Mouse (Mus musculus) kidney, embryonic 16.5 days (tissue): ENCODE data around the gene Fam124a. TPM values are rescaled to one million over a fixed set of nuclear protein-coding genes. Genes with fewer than 3 reads are reported as not detected.

Experiments
- ATAC-seq: fragments of 200-750 bp; cut with Nextera tagmentation; 2 replicates; pipeline ENCODE4 v1.8.0; 2017; ENCODE audit warnings: moderate TSS enrichment; ENCODE audit not compliant: low FRiP score, low TSS enrichment
- H3K27ac ChIP-seq: fragments of 300-500 bp; sonication (generic); 2 replicates; pipeline ENCODE4 v1.5.1; 2014; ENCODE audit warnings: low read length
- H3K27me3 ChIP-seq: fragments of 300-500 bp; sonication (generic); 2 replicates; pipeline ENCODE4 v1.6.1; 2014; ENCODE audit warnings: low read length, control low read depth, mixed read lengths; ENCODE audit not compliant: insufficient read depth
- H3K36me3 ChIP-seq: fragments of 300-500 bp; sonication (generic); 2 replicates; pipeline ENCODE4 v1.6.1; 2014; ENCODE audit warnings: low read length, control low read depth, mixed read lengths; ENCODE audit not compliant: insufficient read depth
- H3K4me1 ChIP-seq: fragments of 300-500 bp; sonication (generic); 2 replicates; pipeline ENCODE4 v1.6.1; 2014; ENCODE audit warnings: low read length, control low read depth, mixed read lengths; ENCODE audit not compliant: insufficient read depth
- H3K4me2 ChIP-seq: fragments of 300-500 bp; sonication (generic); replicated peaks from 2 replicates; pipeline ENCODE4 v1.6.1; 2014; ENCODE audit warnings: low read depth, low read length
- H3K4me3 ChIP-seq: fragments of 300-500 bp; sonication (generic); 2 replicates; pipeline ENCODE4 v1.5.1; 2014; ENCODE audit warnings: mild to moderate bottlenecking, low read length
- H3K9ac ChIP-seq: fragments of 300-500 bp; sonication (generic); replicated peaks from 2 replicates; pipeline ENCODE4 v1.6.1; 2014; ENCODE audit warnings: low read length
- H3K9me3 ChIP-seq: fragments of 300-500 bp; sonication (generic); 2 replicates; pipeline ENCODE4 v1.6.1; 2016; ENCODE audit warnings: low read length, control low read depth
- WGBS: fragments of 180-500 bp; shearing (Covaris S2); extraction: QIAGEN DNeasy Blood & Tissue Kit; methylation state at CpG from one replicate; pipeline ENCODE4 v1.1.7; 2014; 5-methylcytosine and 5-hydroxymethylcytosine counted together
- polyA plus RNA-seq: library from polyadenylated mRNA; unstranded; fragments of >200 nt; fragmentation: Nextera tagmentation; extraction: Ambion mirVana; gene quantifications from 2 replicates; pipeline ENCODE4 v1.2.1, GENCODE M21; 2015

Gene Fam124a
- polyA plus RNA-seq, 1 experiment from 2014 or later = 7.0 TPM

GRCm38 (mm10) chr14:62602271-62602670 lies 46.7 kb downstream of the Fam124a start:
- Histone ChIP-seq H3K27me3 (no peaks in the 10 kb centered on the region), H3K4me1 (no peaks in the 10 kb centered on the region), H3K4me3 (no peak overlapping the region), H3K27ac (no peak overlapping the region), H3K9ac (no peak overlapping the region), H3K36me3 (no peaks in the 10 kb centered on the region), H3K4me2 (no peak overlapping the region), H3K9me3 (no peaks in the 10 kb centered on the region)
- no peak for ATAC-seq
- 20% methylated on average over 1 of the region's 1 CpGs for WGBS

GRCm38 (mm10) chr14:62602869-62603268 lies 47.3 kb downstream of the Fam124a start:
- Histone ChIP-seq H3K4me3 (no peak overlapping the region), H3K9me3 (no peaks in the 10 kb centered on the region), H3K27me3 (no peaks in the 10 kb centered on the region), H3K9ac (no peak overlapping the region), H3K4me1 (no peaks in the 10 kb centered on the region), H3K4me2 (no peak overlapping the region), H3K36me3 (no peaks in the 10 kb centered on the region), H3K27ac (no peak overlapping the region)
- no peak for ATAC-seq
- WGBS = 85% methylated on average over 1 of the region's 1 CpGs

GRCm38 (mm10) chr14:62607791-62608196 lies 52.3 kb downstream of the Fam124a start:
- Histone ChIP-seq H3K9ac (no peak overlapping the region), H3K27ac (no peak overlapping the region), H3K9me3 (no peaks in the 10 kb centered on the region), H3K4me1 (no peaks in the 10 kb centered on the region), H3K4me2 (no peak overlapping the region), H3K4me3 (no peak overlapping the region), H3K36me3 (no peaks in the 10 kb centered on the region), H3K27me3 (no peaks in the 10 kb centered on the region)
- 67% methylated on average over 8 of the region's 8 CpGs for WGBS
- ATAC-seq = no peak

- no peak overlapping the region for H3K27ac ChIP-seq
- no peak overlapping the region for H3K9ac ChIP-seq
- no peaks in the 10 kb centered on the region for H3K9me3 ChIP-seq
- H3K4me3 ChIP-seq = no peak overlapping the region
- no peak for ATAC-seq
- no peaks in the 10 kb centered on the region for H3K27me3 ChIP-seq
- no peak overlapping the region for H3K4me2 ChIP-seq
- 83% methylated on average over 3 of the region's 3 CpGs for WGBS
- H3K36me3 ChIP-seq = no peaks in the 10 kb centered on the region
- H3K4me1 ChIP-seq = no peaks in the 10 kb centered on the region
Observed at GRCm38 (mm10) chr14:62609904-62610303, 54.4 kb downstream of the Fam124a start.

GRCm38 (mm10) chr14:62622393-62622792 lies 66.9 kb downstream of the Fam124a start:
- no peaks in the 10 kb centered on the region for H3K9me3 ChIP-seq
- H3K27ac ChIP-seq = no peak overlapping the region
- no peaks in the 10 kb centered on the region for H3K27me3 ChIP-seq
- H3K36me3 ChIP-seq = no peaks in the 10 kb centered on the region
- 78% methylated on average over 3 of the region's 3 CpGs for WGBS
- H3K4me1 ChIP-seq = no peaks in the 10 kb centered on the region
- no peak overlapping the region for H3K9ac ChIP-seq
- H3K4me2 ChIP-seq = no peak overlapping the region
- no peak for ATAC-seq
- no peak overlapping the region for H3K4me3 ChIP-seq

GRCm38 (mm10) chr14:62627951-62628350 lies 72.4 kb downstream of the Fam124a start:
- Histone ChIP-seq H3K36me3 (no peaks in the 10 kb centered on the region), H3K27ac (no peak overlapping the region), H3K4me1 (no peaks in the 10 kb centered on the region), H3K4me3 (no peak overlapping the region), H3K4me2 (no peak overlapping the region), H3K9me3 (no peaks in the 10 kb centered on the region), H3K27me3 (no peaks in the 10 kb centered on the region), H3K9ac (no peak overlapping the region)
- ATAC-seq = no peak
- WGBS = 89% methylated on average over 5 of the region's 5 CpGs

- WGBS = 16% methylated on average over 9 of the region's 9 CpGs
- Histone ChIP-seq H3K9ac (peak overlapping the region; percentile 35; the same call in 1 of the 2 replicates), H3K4me2 (no peak overlapping the region), H3K4me3 (no peak overlapping the region), H3K9me3 (no peaks in the 10 kb centered on the region), H3K27me3 (no peaks in the 10 kb centered on the region), H3K4me1 (peaks cover 7% of the 10 kb centered on the region), H3K27ac (no peak overlapping the region), H3K36me3 (no peaks in the 10 kb centered on the region)
- no peak for ATAC-seq
Observed at GRCm38 (mm10) chr14:62637436-62638344, 82.2 kb downstream of the Fam124a start.

GRCm38 (mm10) chr14:62638345-62638702 lies 82.8 kb downstream of the Fam124a start:
- no peak for ATAC-seq
- WGBS = 37% methylated on average over 6 of the region's 6 CpGs
- H3K36me3 ChIP-seq = no peaks in the 10 kb centered on the region
- H3K4me3 ChIP-seq = no peak overlapping the region
- H3K27me3 ChIP-seq = no peaks in the 10 kb centered on the region
- peak overlapping the region; percentile 35; the same call in 1 of the 2 replicates for H3K9ac ChIP-seq
- H3K4me1 ChIP-seq = peaks cover 7% of the 10 kb centered on the region
- H3K27ac ChIP-seq = no peak overlapping the region
- no peaks in the 10 kb centered on the region for H3K9me3 ChIP-seq
- no peak overlapping the region for H3K4me2 ChIP-seq

DNA sequence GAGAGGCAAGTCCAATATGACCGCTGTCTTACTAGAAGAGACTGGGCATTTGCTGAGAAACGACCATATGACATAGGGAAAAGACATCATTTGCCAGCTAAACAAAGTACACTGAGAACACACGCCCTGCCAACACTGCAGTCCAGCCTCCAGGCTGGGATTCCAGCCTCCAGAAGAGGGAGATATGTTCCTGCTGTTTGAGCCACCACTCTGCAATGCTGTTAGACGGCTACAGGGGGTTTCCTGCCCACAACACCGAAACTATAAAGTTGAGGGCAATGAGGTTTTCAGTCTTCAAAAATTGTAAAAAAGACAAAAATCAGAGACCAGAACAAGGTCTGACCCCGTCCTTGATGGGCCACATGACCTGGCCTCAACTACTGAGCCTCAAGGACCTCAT lies 83.6 kb downstream of the Fam124a start:
- H3K9ac ChIP-seq = no peak overlapping the region
- H3K27me3 ChIP-seq = no peaks in the 10 kb centered on the region
- no peak overlapping the region for H3K4me3 ChIP-seq
- peaks cover 7% of the 10 kb centered on the region for H3K4me1 ChIP-seq
- ATAC-seq = no peak
- H3K36me3 ChIP-seq = no peaks in the 10 kb centered on the region
- no peak overlapping the region for H3K4me2 ChIP-seq
- H3K27ac ChIP-seq = no peak overlapping the region
- WGBS = 66% methylated on average over 6 of the region's 6 CpGs
- no peaks in the 10 kb centered on the region for H3K9me3 ChIP-seq

DNA sequence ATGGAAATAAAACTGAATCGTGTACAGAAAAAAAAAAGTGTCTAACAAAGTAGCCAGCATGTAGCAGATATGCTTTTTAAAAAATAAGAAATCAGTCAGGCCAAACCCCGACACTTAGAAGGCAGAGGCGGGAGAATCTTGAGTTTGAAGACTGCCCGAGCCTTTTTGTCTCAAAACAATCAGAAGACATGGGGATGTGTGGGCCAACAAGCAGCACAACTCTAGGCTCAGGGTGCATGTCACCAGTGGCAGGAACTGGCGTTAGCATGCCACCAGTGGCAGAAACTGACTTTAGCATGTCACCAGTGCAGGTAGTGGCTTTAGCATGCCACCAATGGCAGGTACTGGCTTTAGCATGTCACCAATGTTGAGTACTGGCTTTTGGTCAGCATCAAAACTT lies 84.0 kb downstream of the Fam124a start:
- no peaks in the 10 kb centered on the region for H3K9me3 ChIP-seq
- H3K36me3 ChIP-seq = no peaks in the 10 kb centered on the region
- H3K27ac ChIP-seq = no peak overlapping the region
- WGBS = 85% methylated on average over 5 of the region's 5 CpGs
- no peak overlapping the region for H3K9ac ChIP-seq
- no peak overlapping the region for H3K4me2 ChIP-seq
- no peak overlapping the region for H3K4me3 ChIP-seq
- no peaks in the 10 kb centered on the region for H3K27me3 ChIP-seq
- ATAC-seq = no peak
- peaks cover 7% of the 10 kb centered on the region for H3K4me1 ChIP-seq
